Mouse (Mus musculus) cerebellum, postnatal 10 days (tissue): Measurements from ENCODE around the gene Trmt2b.
"Not testable (repeated sequence)": the region's sequence is repeated elsewhere in the genome, so short reads cannot be mapped to it uniquely, and the experiment has no call there.

Experiments
- DNase-seq, 2 experiments: peaks; one replicate each; pipeline ENCODE4 v3.0.0; 2021; ENCODE audit warnings: mixed read lengths in 2 of 2

Gene Trmt2b

DNA sequence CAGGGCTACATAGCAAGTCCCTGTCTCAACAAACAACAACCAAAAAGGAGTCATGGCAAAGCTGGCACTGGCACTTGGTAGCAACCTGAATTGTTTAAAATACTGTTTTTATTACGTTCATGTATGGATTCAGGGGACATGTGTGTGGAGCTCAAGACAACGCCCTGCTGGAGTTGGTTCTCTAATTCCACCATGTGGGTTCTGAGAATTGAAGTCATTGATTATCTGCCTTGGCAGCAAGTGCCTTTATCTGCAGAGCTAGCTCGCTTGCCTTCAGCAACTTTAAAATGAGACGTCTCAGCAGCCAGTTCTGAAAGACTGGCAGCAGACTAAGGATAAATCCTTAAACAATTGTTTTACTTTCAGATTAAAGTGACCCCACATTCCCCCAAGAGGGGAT is 58.6 kb downstream of the Trmt2b start:
- DNase-seq, result no peak

DNA sequence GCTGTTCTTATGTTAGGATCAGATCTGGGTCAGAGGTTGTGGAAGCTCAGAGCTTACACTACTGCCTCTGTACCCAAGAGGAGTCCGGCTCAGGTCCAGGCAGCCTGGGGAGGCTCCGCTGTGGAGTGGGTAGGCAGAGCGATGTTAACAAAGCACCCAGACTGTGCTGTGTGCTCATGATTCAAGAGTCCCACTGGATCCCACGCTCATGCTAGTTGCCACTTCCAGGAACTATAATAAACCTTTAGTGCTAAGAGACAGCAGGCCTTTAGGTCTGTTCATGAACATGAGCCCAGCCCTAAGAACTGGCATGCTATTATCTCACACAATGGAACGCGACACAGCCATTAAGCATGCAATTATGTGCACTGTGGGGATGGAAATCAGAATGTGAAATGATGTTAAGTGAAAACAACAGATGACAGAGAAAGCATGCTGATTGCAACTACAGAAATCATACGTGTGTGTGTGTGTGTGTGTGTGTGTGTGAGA is 65.6 kb downstream of the Trmt2b start:
- no peak for DNase-seq

DNA sequence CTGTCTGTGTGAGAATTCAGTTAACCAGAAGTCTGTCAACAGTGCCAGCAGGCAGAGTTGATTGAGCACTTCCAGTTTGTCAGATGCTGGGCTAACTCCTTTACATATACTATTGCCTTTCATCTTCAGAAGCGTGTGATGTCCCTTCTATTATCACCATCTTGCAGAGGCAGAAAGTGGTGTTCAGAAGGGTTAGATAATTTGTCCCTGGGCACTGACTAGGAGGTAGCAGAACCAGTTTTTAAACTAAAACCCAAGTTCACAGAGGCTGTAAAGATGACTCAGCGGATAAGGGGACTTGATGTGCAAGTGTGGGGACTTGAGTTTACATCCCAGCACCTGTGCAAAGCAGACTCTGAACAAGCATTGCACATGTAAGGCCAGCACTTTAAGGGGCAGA is 68.3 kb downstream of the Trmt2b start:
- DNase-seq, result no peak

DNA sequence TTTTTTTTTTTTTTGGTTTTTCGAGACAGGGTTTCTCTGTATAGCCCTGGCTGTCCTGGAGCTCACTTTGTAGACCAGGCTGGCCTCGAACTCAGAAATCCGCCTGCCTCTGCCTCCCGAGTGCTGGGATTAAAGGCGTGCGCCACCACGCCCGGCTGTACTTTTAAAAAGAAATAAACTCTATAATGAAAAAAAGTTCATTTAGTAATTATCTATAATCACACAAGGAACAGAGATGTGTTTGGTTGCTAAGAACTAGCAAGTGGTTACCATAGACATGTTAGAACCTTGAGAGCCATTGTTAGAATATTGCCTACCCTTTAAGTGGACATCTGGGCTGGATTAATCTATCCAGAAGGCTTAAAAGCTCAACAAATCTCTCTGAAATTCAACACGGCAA is 89.6 kb downstream of the Trmt2b start, which contains the start of gene Arl13a:
TSS of gene Arl13a (plus strand) at position 301 of the 400 bp plus-strand sequence.
- not testable (repeated sequence) for DNase-seq

DNA sequence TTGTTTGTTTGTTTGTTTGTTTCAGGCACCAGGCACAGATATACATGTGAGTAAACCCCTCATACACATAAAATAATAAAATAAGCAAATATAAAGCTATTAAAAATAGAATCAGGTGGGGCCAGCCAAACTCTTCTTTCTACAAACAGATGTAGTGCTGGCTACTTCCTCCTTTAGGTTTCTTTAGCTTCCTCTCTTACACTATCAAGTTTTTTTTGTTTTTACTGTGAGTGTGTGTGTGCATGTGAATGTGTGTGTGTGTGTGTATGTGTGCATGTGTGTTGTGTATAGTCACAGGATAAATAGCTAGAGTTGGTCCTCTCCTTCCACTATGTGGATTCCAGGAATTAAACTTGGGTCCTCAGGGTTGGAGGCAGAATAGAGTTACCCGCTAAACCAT is 102.1 kb downstream of the Trmt2b start:
- no peak for DNase-seq
